Mouse (Mus musculus): Measurements from ENCODE around the gene Ephb6. TPM values are rescaled to one million over a fixed set of nuclear protein-coding genes. Genes with fewer than 3 reads are reported as not detected.

Gene Ephb6
- polyA plus RNA-seq, 1 experiment from 2014 or later = 13.9 TPM

GRCm38 (mm10) chr6:41577297-41577696 is 28.0 kb upstream of the Ephb6 start:
- Histone ChIP-seq H3K27ac (replicated peaks) (no peak overlapping the region), H3K36me3 (no peaks in the 10 kb centered on the region), H3K4me1 (peaks cover 6% of the 10 kb centered on the region; the same call in 1 of the 2 replicates), H3K4me3 (no peak overlapping the region), H3K27me3 (ENCODE audit: low read depth, poor library complexity, severe bottlenecking) (no peaks in the 10 kb centered on the region), H3K9me3 (replicated peaks) (no peaks in the 10 kb centered on the region)
- 57% methylated on average over 5 of the region's 5 CpGs for WGBS
- DNase-seq (ENCODE audit: low spot score) = no peak

GRCm38 (mm10) chr6:41581295-41581694 is 24.0 kb upstream of the Ephb6 start:
- WGBS = 74% methylated on average over 7 of the region's 7 CpGs
- Histone ChIP-seq H3K36me3 (no peaks in the 10 kb centered on the region), H3K9me3 (replicated peaks) (0 out of 2 replicates have a peak, but pooled peaks cover 2% of the 10 kb centered on the region), H3K4me1 (peaks cover 6% of the 10 kb centered on the region; the same call in 1 of the 2 replicates), H3K27ac (replicated peaks) (no peak overlapping the region), H3K27me3 (ENCODE audit: low read depth, poor library complexity, severe bottlenecking) (no peaks in the 10 kb centered on the region), H3K4me3 (no peak overlapping the region)
- peak; percentile 15 for DNase-seq (ENCODE audit: low spot score)

GRCm38 (mm10) chr6:41582189-41582588 is 23.1 kb upstream of the Ephb6 start:
- WGBS = 89% methylated on average over 1 of the region's 1 CpGs
- no peaks in the 10 kb centered on the region for H3K27me3 ChIP-seq (ENCODE audit: low read depth, poor library complexity, severe bottlenecking)
- no peak overlapping the region for H3K4me3 ChIP-seq
- peaks cover 6% of the 10 kb centered on the region; the same call in 1 of the 2 replicates for H3K4me1 ChIP-seq
- H3K9me3 ChIP-seq (replicated peaks) = 0 out of 2 replicates have a peak, but pooled peaks cover 2% of the 10 kb centered on the region
- H3K36me3 ChIP-seq = no peaks in the 10 kb centered on the region
- no peak for DNase-seq (ENCODE audit: low spot score)
- H3K27ac ChIP-seq (replicated peaks) = no peak overlapping the region

GRCm38 (mm10) chr6:41604401-41605050 is 756 bp upstream of the Ephb6 start:
- H3K27ac ChIP-seq (replicated peaks) = peak overlapping the region; percentile 90
- H3K4me3 ChIP-seq = peak overlapping the region; percentile 65
- peaks cover 16% of the 10 kb centered on the region for H3K4me1 ChIP-seq
- peak; percentile 75 for DNase-seq (ENCODE audit: low spot score)
- H3K9me3 ChIP-seq (replicated peaks) = no peaks in the 10 kb centered on the region
- peaks cover 7% of the 10 kb centered on the region for H3K27me3 ChIP-seq (ENCODE audit: low read depth, poor library complexity, severe bottlenecking)
- H3K36me3 ChIP-seq = no peaks in the 10 kb centered on the region
- 1% methylated on average over 23 of the region's 23 CpGs for WGBS

GRCm38 (mm10) chr6:41605794-41606104 is 467 bp downstream of the Ephb6 start:
- WGBS = 1% methylated on average over 7 of the region's 7 CpGs
- Histone ChIP-seq H3K27ac (replicated peaks) (peak overlapping the region; percentile 90), H3K4me3 (peak overlapping the region; percentile 65), H3K27me3 (ENCODE audit: low read depth, poor library complexity, severe bottlenecking) (peaks cover 7% of the 10 kb centered on the region), H3K36me3 (no peaks in the 10 kb centered on the region), H3K9me3 (replicated peaks) (no peaks in the 10 kb centered on the region), H3K4me1 (peaks cover 16% of the 10 kb centered on the region)
- DNase-seq (ENCODE audit: low spot score) = no peak

GRCm38 (mm10) chr6:41606214-41606613 is 932 bp downstream of the Ephb6 start:
- Histone ChIP-seq H3K36me3 (no peaks in the 10 kb centered on the region), H3K4me3 (peak overlapping the region; percentile 65), H3K9me3 (replicated peaks) (no peaks in the 10 kb centered on the region), H3K27ac (replicated peaks) (peak overlapping the region; percentile 90), H3K27me3 (ENCODE audit: low read depth, poor library complexity, severe bottlenecking) (peaks cover 7% of the 10 kb centered on the region), H3K4me1 (peaks cover 16% of the 10 kb centered on the region)
- DNase-seq (ENCODE audit: low spot score) = no peak
- 2% methylated on average over 4 of the region's 4 CpGs for WGBS

GRCm38 (mm10) chr6:41607637-41608036 is 2.4 kb downstream of the Ephb6 start:
- peaks cover 16% of the 10 kb centered on the region for H3K4me1 ChIP-seq
- H3K27me3 ChIP-seq (ENCODE audit: low read depth, poor library complexity, severe bottlenecking) = peaks cover 7% of the 10 kb centered on the region
- H3K9me3 ChIP-seq (replicated peaks) = no peaks in the 10 kb centered on the region
- H3K27ac ChIP-seq (replicated peaks) = no peak overlapping the region
- H3K4me3 ChIP-seq = no peak overlapping the region
- no peaks in the 10 kb centered on the region for H3K36me3 ChIP-seq
- WGBS = 54% methylated on average over 5 of the region's 5 CpGs
- DNase-seq (ENCODE audit: low spot score) = no peak

GRCm38 (mm10) chr6:41620173-41620798 is 15.0 kb downstream of the Ephb6 start:
- 96% methylated on average over 9 of the region's 9 CpGs for WGBS
- Histone ChIP-seq H3K4me1 (no peaks in the 10 kb centered on the region), H3K9me3 (replicated peaks) (no peaks in the 10 kb centered on the region), H3K27me3 (ENCODE audit: low read depth, poor library complexity, severe bottlenecking) (no peaks in the 10 kb centered on the region), H3K4me3 (no peak overlapping the region), H3K27ac (replicated peaks) (no peak overlapping the region), H3K36me3 (peaks cover 34% of the 10 kb centered on the region)
- no peak for DNase-seq (ENCODE audit: low spot score)

- DNase-seq (ENCODE audit: low spot score) = no peak
- WGBS = 91% methylated on average over 12 of the region's 12 CpGs
- no peaks in the 10 kb centered on the region for H3K4me1 ChIP-seq
- no peak overlapping the region for H3K27ac ChIP-seq (replicated peaks)
- peaks cover 27% of the 10 kb centered on the region for H3K36me3 ChIP-seq
- H3K9me3 ChIP-seq (replicated peaks) = no peaks in the 10 kb centered on the region
- H3K4me3 ChIP-seq = no peak overlapping the region
- no peaks in the 10 kb centered on the region for H3K27me3 ChIP-seq (ENCODE audit: low read depth, poor library complexity, severe bottlenecking)
Measured at GRCm38 (mm10) chr6:41621241-41621990, 16.1 kb downstream of the Ephb6 start.

- no peak overlapping the region for H3K27ac ChIP-seq (replicated peaks)
- H3K36me3 ChIP-seq = peaks cover 18% of the 10 kb centered on the region; the same call in 1 of the 2 replicates
- no peaks in the 10 kb centered on the region for H3K4me1 ChIP-seq
- DNase-seq (ENCODE audit: low spot score) = no peak
- H3K27me3 ChIP-seq (ENCODE audit: low read depth, poor library complexity, severe bottlenecking) = no peaks in the 10 kb centered on the region
- H3K9me3 ChIP-seq (replicated peaks) = no peaks in the 10 kb centered on the region
- WGBS = 69% methylated on average over 9 of the region's 9 CpGs
- no peak overlapping the region for H3K4me3 ChIP-seq
Measured at GRCm38 (mm10) chr6:41622661-41623060, 17.4 kb downstream of the Ephb6 start.

GRCm38 (mm10) chr6:41628180-41628579 is 22.9 kb downstream of the Ephb6 start:
- no peaks in the 10 kb centered on the region for H3K27me3 ChIP-seq (ENCODE audit: low read depth, poor library complexity, severe bottlenecking)
- WGBS = 86% methylated on average over 1 of the region's 1 CpGs
- H3K27ac ChIP-seq (replicated peaks) = no peak overlapping the region
- no peaks in the 10 kb centered on the region for H3K36me3 ChIP-seq
- DNase-seq (ENCODE audit: low spot score) = no peak
- no peak overlapping the region for H3K4me3 ChIP-seq
- no peaks in the 10 kb centered on the region for H3K9me3 ChIP-seq (replicated peaks)
- H3K4me1 ChIP-seq = 0 out of 2 replicates have a peak, but pooled peaks cover 2% of the 10 kb centered on the region

- DNase-seq (ENCODE audit: low spot score) = no peak
- Histone ChIP-seq H3K27ac (replicated peaks) (no peak overlapping the region), H3K9me3 (replicated peaks) (no peaks in the 10 kb centered on the region), H3K4me1 (0 out of 2 replicates have a peak, but pooled peaks cover 2% of the 10 kb centered on the region), H3K4me3 (no peak overlapping the region), H3K36me3 (no peaks in the 10 kb centered on the region), H3K27me3 (ENCODE audit: low read depth, poor library complexity, severe bottlenecking) (no peaks in the 10 kb centered on the region)
- WGBS = 78% methylated on average over 2 of the region's 2 CpGs
Measured at GRCm38 (mm10) chr6:41630791-41631190, 25.5 kb downstream of the Ephb6 start.

- Histone ChIP-seq H3K9me3 (replicated peaks) (no peaks in the 10 kb centered on the region), H3K36me3 (no peaks in the 10 kb centered on the region), H3K27ac (replicated peaks) (no peak overlapping the region), H3K4me1 (0 out of 2 replicates have a peak, but pooled peaks cover 2% of the 10 kb centered on the region), H3K4me3 (no peak overlapping the region), H3K27me3 (ENCODE audit: low read depth, poor library complexity, severe bottlenecking) (no peaks in the 10 kb centered on the region)
- no peak for DNase-seq (ENCODE audit: low spot score)
- WGBS = 90% methylated on average over 4 of the region's 4 CpGs
Measured at GRCm38 (mm10) chr6:41631549-41631948, 26.3 kb downstream of the Ephb6 start.
